Mouse (Mus musculus): ENCODE data around the gene Arpc4.

Gene Arpc4

DNA sequence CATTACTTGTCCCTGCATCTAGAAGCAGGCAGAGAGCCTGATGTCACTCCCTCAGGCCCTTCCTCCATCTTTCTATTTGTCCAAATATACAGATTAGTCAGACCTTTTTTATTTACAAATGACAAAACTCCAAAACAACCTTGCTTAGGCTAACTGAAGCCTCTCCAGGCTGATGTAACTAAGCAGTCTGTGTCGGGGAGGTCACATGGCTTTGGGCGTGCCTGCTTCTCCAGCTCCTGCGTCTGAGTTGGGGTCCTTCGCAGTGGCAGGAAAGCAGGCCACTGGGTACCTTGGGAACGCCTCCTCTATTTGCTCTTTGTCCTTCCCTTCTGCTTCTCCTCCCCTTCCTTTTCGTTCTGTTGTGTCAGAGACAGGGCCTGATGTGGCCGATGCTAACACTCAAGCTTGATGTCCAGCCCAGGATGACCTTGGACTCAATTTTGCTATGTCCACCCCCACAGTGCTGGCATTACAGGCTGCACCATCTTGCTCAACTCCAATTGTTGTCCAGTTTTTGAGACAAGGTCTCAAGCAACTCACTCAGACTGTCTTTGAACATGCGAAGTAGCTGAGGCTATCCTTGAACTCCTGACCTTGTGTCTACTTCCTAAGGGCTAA, 13.3 kb upstream of the Arpc4 start:
- DNase-seq (ENCODE audit: low spot score in 2 of 2), result no peak

DNA sequence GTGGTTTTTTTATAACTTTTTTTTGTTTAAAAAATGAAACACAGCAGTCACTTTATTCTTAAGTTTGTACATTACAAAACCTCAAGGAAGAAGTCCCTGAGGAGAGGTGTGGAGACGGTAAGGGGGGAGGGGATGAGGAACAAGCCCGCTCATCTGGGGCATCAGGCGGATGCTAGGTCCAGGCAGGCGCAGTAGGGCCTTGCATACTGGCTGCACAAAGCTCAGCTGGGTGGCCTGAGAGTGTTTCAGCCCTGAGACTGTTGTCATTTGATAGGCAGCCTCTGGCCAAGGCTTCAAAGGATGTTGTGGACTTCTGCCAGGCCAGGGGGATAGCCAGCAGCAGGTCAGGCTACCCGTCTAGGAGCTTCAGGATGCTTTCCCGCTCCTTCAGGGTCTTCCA, 11.3 kb upstream of the Arpc4 start:
- no peak for DNase-seq (ENCODE audit: low spot score in 2 of 2)

DNA sequence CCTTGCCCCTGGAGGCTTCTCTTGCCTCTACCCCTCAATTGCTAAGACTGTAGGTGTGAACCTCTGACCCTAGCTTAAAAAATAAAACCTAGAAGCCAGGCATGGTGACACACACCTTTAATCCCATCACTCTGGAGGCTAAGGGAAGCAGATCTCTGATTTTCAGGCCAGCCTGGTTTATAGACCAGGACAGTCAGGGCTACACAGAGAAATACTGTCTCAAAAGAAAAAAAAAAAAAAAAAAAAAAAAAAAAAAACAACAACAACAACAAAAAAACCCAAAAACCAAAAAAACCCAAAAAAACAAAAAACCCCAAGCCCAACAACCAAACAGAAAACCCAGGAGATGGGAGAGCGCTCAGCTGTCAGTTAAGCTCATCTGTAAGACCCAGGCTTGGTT, 10.3 kb upstream of the Arpc4 start:
- no peak for DNase-seq (ENCODE audit: low spot score in 2 of 2)

DNA sequence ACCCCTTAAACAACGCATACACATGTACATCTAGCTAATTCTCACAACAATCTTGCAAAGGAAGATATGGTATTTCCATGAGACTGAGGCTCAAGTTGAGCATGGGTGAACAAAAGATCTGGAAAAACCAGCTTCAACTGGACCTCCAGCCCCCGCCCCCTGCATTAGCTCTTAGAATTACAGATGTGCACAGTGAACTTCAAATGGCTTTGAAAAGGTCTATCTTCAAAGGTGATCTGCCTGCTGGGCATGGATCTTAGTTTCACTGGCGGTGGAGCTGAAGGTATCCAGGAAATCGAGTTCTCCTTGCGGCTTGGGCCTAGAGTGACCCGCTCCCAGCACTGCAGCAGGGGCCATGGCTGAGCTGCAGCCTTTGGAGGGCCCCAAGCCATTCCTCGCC, 9.8 kb upstream of the Arpc4 start:
- no peak for DNase-seq (ENCODE audit: low spot score in 2 of 2)

DNA sequence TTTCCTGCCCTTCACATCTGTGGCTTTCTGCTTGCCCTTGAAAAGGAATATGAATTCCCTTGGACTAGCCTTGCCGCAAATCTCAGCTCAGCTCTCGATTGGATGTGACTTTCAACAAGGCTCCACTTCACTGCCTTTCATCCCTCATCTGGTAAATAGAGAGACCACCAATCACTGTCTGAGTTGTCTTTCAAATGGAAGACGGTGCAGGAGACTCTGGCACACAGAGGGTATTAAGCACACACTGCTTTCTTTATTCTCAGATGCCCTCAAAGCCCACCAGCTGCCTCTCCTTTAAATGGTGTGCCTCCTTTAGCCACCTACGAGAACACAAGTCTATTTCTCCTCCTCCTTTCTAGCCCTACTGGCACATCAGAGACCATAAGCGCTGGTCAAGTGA, 9.3 kb upstream of the Arpc4 start:
- no peak for DNase-seq (ENCODE audit: low spot score in 2 of 2)

- DNase-seq (ENCODE audit: low spot score in 2 of 2), result no peak
Observed at GRCm38 (mm10) chr6:113370194-113370929, 7.6 kb upstream of the Arpc4 start.

- DNase-seq (ENCODE audit: low spot score in 2 of 2), result peak; percentile 25 to 30
Observed at GRCm38 (mm10) chr6:113373491-113373890, 4.4 kb upstream of the Arpc4 start.

GRCm38 (mm10) chr6:113377172-113377495, 781 bp upstream of the Arpc4 start:
- DNase-seq (ENCODE audit: low spot score in 2 of 2), result no peak

DNA sequence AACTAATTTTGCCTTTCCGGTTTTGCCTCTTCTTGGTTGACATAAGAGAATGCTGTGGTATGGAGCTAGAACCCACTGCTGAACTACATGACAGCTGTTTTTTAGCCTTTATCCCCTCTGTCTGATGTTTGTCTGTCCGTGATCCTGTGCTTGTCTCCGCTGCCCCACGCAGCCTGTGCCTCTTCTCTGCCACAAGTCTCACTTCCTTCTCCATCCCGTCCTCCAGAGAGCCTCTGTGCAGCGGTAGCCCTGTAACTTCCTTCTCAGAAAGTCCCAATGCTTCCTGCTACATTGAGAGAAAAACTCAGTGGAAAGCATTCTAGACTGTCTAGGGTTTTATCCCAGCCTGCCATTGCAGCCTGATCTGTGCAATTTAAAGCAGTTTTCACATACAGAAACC, 1.3 kb downstream of the Arpc4 start:
- DNase-seq (ENCODE audit: low spot score in 2 of 2), result no peak

DNA sequence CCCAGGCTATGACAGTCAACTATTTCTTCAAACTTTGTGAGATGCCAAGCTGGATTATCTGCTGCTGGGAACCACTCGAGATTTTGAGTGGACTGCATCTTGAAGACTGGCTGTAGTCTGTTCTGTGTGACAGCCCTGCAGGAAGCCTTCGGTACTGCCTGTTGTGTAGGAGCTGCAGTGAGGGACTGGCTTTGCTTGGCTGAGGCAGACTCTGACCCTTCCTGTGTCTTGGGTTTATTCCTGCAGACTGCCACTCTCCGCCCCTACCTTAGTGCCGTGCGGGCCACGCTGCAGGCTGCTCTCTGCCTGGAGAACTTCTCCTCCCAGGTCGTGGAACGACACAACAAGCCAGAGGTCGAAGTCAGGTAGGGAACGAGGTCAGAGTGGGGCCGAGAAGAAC, 2.6 kb downstream of the Arpc4 start:
- DNase-seq (ENCODE audit: low spot score in 2 of 2), result no peak

- no peak for DNase-seq (ENCODE audit: low spot score in 2 of 2)
Observed at GRCm38 (mm10) chr6:113384351-113384927, 6.5 kb downstream of the Arpc4 start.

DNA sequence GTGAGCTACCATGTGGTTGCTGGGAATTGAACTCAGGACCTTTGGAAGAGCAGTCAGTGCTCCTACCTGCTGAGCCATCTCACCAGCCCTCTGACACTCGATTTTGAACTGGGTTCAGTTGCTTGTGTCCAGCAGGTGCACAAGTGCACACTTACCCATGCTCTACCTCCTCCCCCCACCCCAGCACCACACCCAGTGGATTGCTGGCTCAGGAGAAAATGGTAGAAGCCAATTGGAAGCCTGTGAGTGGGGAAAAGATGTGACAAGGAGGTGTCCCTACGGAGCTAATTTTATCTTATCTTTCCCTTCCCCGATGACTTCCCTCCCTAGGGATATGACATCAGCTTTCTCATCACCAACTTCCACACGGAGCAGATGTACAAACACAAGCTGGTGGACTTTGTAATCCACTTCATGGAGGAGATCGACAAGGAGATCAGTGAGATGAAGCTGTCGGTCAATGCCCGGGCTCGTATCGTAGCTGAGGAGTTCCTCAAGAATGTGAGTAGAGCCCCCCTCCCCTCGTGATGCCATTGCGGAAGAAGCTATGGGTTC, 7.3 kb downstream of the Arpc4 start:
- no peak for DNase-seq (ENCODE audit: low spot score in 2 of 2)

DNA sequence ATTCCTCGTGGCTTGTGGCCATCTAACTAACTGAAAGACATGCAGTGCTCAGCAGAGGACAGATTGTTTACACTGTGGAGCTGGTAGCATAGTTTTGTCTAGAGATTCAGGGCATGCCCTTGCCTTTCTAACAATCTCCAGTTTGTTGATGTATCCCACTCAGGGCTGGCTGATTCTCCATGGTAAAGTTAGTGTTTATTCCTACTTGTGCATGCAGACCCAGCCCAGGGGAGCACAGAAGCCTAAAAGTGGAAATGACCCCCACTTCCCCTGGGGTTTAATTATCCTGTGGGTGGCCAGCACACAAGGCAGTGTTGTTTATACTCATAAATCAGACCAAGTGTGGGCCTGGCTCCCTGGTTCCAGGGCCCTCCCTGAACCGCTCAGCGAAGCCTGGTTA, 8.1 kb downstream of the Arpc4 start:
- no peak for DNase-seq (ENCODE audit: low spot score in 2 of 2)

- no peak for DNase-seq (ENCODE audit: low spot score in 2 of 2)
Observed at GRCm38 (mm10) chr6:113388960-113389359, 11.0 kb downstream of the Arpc4 start, which contains the start of gene Ttll3. TSS of gene Ttll3 (plus strand) at chr6:113389260.

DNA sequence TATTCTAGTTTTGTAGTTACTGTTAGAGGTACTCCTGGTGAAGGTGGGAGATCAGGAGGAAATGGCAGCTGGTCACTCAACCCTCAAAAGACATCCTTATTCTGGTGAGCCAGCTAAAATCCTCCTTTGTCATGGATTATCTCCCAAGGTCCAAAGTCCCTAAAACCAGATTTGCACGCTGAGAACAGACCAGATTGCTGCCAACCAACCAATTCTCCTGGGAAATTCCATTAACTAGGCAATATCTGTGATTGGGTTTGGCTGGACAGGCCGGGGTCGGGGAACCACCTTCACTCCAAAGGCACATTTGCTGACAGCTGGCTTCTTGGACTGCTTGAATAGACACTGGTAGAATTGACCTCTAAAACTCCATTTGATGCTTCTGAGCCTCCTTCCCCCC, 12.8 kb downstream of the Arpc4 start:
- no peak for DNase-seq (ENCODE audit: low spot score in 2 of 2)

DNA sequence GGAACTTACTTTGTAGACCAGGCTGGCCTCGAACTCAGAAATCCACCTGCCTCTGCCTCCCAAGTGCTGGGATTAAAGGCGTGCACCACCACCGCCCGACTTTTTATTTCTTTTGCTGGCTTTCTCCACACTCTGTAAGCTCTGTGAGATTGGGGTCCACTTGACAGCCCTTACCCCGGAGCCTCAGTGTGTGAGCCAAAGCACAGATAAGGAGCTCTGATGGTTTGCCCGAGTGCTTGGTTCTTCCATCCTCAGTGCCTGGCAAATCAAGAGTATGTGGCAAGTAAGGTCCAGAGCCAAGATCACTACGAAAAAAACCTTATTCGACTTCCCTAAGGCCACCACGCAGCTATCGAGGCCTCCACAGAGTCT, 14.1 kb downstream of the Arpc4 start:
- no peak for DNase-seq (ENCODE audit: low spot score in 2 of 2)

- no peak for DNase-seq (ENCODE audit: low spot score in 2 of 2)
Observed at GRCm38 (mm10) chr6:113392387-113393071, 14.6 kb downstream of the Arpc4 start.

- DNase-seq (ENCODE audit: low spot score in 2 of 2), result no peak
Observed at GRCm38 (mm10) chr6:113393951-113394350, 16.0 kb downstream of the Arpc4 start.

GRCm38 (mm10) chr6:113394811-113395210, 16.9 kb downstream of the Arpc4 start:
- no peak for DNase-seq (ENCODE audit: low spot score in 2 of 2)

- no peak for DNase-seq (ENCODE audit: low spot score in 2 of 2)
Observed at GRCm38 (mm10) chr6:113395501-113395900, 17.6 kb downstream of the Arpc4 start.

DNA sequence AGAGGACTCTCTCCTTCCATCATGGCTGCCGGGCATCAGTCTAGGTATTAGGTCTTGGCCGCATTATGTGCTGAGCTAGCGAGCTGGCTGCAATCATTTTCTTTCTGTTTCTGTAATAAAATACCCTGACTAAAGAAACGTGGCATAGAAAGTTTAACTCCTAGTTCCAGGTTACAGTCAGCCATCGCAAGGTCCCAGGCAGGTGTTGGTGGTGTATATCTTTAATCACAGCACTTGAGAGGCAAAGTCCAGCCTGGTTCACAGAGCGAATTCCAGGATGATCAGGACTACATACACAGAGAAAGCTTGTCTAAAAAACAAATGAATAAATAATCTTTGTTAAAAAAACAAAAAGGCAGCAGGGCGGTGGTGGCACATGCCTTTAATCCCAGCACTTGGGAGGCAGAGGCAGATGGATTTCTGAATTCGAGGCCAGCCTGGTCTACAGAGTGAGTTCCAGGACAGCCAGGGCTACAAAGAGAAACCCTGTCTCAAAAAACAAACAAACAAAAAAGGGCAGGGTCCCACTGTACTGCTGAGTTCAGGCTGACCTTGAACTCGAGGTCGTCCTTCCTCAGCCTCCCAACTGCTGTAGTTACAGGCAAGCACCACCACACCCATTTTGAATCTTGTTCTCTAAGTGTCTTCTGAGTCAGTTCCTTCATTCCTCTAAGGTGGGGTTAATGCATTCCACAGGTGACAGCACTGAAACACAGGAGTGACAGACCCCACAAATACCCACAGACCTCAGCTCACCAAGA, 18.5 kb downstream of the Arpc4 start:
- no peak for DNase-seq (ENCODE audit: low spot score in 2 of 2)

- no peak for DNase-seq (ENCODE audit: low spot score in 2 of 2)
Observed at GRCm38 (mm10) chr6:113402094-113402493, 24.2 kb downstream of the Arpc4 start.

All from thymus, postnatal 10 days (tissue).